ENCODE assay signal across 8 mouse cellular contexts in the genomic region with DNA sequence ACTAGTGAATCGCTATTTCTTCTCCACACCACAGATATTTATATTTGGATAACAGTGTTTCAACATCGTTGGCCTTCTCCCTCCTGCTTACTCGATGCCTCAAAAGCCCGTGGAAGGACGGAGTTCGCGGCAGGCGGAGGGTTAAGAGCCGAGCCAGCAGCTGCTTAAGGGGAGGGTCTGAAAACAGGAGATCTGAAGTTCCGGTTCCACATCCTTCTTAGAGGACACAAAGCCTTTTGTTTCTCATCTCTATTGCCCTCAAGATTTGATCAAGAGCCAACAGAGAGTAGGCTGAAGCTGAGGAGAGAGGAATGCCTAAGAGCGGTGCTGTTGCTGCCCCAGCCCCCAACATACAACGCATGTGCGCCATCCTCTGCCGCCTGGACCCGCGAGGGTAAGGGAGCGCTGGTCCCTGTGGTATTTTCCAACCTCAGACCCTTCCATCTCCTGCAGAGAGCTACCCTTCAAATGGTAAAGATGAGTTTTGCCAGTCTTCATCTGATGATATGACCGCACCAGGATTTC. TPM values are rescaled to one million over a fixed set of nuclear protein-coding genes. Genes with fewer than 3 reads are reported as not detected.
A peak's percentile ranks its signal among the peaks of the same experiment; 100 is the strongest.
DNase-seq lines count a peak whose midpoint lies in the region; ATAC-seq and TF ChIP-seq lines count a peak whose summit lies in the region.

No protein-coding gene starts in this region.

- no peak for TF ChIP-seq POLR2A in spleen, adult 2 months (IDR thresholded peaks at IDR 0.05; ENCODE audit: low read depth, low read length)

- H3K4me1 ChIP-seq in spleen, adult 2 months (ENCODE audit: control insufficient read depth, insufficient read depth, insufficient read length): peaks cover 20% of the 10 kb centered on the region; the same call in 1 of the 2 replicates
- peaks cover 38% of the 10 kb centered on the region for H3K4me1 ChIP-seq in heart, embryonic 12.5 days (replicated peaks)
- peaks cover 11% of the 10 kb centered on the region for H3K4me1 ChIP-seq in liver, embryonic 13.5 days (replicated peaks)

- no peak for DNase-seq in spleen, adult 2 months (ENCODE audit: low read depth in 1 of 2, low spot score in 2 of 2)
- no peak for DNase-seq in spleen, postnatal 10 days (ENCODE audit: low spot score in 2 of 2)
- DNase-seq in liver, embryonic 13.5 days: no peak
- DNase-seq in thymus, postnatal 25 days: peak; percentile 53
- no peak for DNase-seq in layer of hippocampus, postnatal 14 days (ENCODE audit: low spot score in 2 of 2)
- no peak for DNase-seq in left cerebral cortex, adult 11 months (ENCODE audit: low spot score)
- DNase-seq in kidney, postnatal 14 days: no peak

- H3K9me3 ChIP-seq in heart, embryonic 12.5 days (replicated peaks): no peaks in the 10 kb centered on the region
- no peaks in the 10 kb centered on the region for H3K9me3 ChIP-seq in liver, embryonic 13.5 days (replicated peaks)

- peak overlapping the region; percentile 18; the same call in 1 of the 2 replicates for H3K27ac ChIP-seq in spleen, adult 2 months (ENCODE audit: insufficient read depth, low read length)
- H3K27ac ChIP-seq in heart, embryonic 12.5 days (ENCODE audit: poor library complexity, severe bottlenecking): peak overlapping the region; percentile 61; the same call in 1 of the 2 replicates
- no peak overlapping the region for H3K27ac ChIP-seq in liver, embryonic 13.5 days

- ATAC-seq in heart, embryonic 12.5 days (ENCODE audit: insufficient number of reproducible peaks, low FRiP score): no peak
- no peak for ATAC-seq in liver, embryonic 13.5 days (ENCODE audit: low read depth)

- no peaks in the 10 kb centered on the region for H3K27me3 ChIP-seq in spleen, adult 2 months (ENCODE audit: control insufficient read depth, insufficient read depth, low read length)
- no peaks in the 10 kb centered on the region for H3K27me3 ChIP-seq in heart, embryonic 12.5 days (replicated peaks)
- H3K27me3 ChIP-seq in liver, embryonic 13.5 days: peaks cover 14% of the 10 kb centered on the region

- 0 out of 2 replicates have a peak overlapping the region, but pooled peaks have one; percentile 28 for H3K9ac ChIP-seq in heart, embryonic 12.5 days
- H3K9ac ChIP-seq in liver, embryonic 13.5 days: no peak overlapping the region

- 9% methylated on average over 18 of the region's 18 CpGs for WGBS in spleen, adult 2 months
- WGBS in heart, embryonic 12.5 days: 23% methylated on average over 18 of the region's 18 CpGs
- WGBS in liver, embryonic 13.5 days (ENCODE audit: insufficient replicate concordance): 16% methylated on average over 18 of the region's 18 CpGs

- no peaks in the 10 kb centered on the region for H3K36me3 ChIP-seq in spleen, adult 2 months (ENCODE audit: control insufficient read depth, insufficient read depth, low read length)
- no peaks in the 10 kb centered on the region for H3K36me3 ChIP-seq in heart, embryonic 12.5 days
- H3K36me3 ChIP-seq in liver, embryonic 13.5 days: no peaks in the 10 kb centered on the region

- peak overlapping the region; percentile 53 for H3K4me3 ChIP-seq in spleen, adult 2 months (ENCODE audit: extremely low read depth, insufficient read depth, insufficient read length)
- H3K4me3 ChIP-seq in heart, embryonic 12.5 days: peak overlapping the region; percentile 29
- H3K4me3 ChIP-seq in liver, embryonic 13.5 days (replicated peaks): 0 out of 2 replicates have a peak overlapping the region, but pooled peaks have one; percentile 1

- no peak for TF ChIP-seq CTCF in spleen, adult 2 months (IDR thresholded peaks at IDR 0.05; ENCODE audit: extremely low read depth, insufficient read depth, insufficient read length, insufficient replicate concordance)

- H3K4me2 ChIP-seq in heart, embryonic 12.5 days: peak overlapping the region; percentile 53
- no peak overlapping the region; the same call in 1 of the 2 replicates for H3K4me2 ChIP-seq in liver, embryonic 13.5 days

RNA-seq across cellular contexts. Expression of gene Gne, which starts 22.4 kb away (rescaled TPM):
- 21.8 and 25.1 TPM in 2 replicates for polyA plus RNA-seq in spleen, adult 2 months (2012; rRNA removed)
- polyA plus RNA-seq in heart, embryonic 12.5 days (2016; fragmentation: Nextera tagmentation; extraction: Ambion mirVana): 35.6 and 36.3 TPM in 2 replicates
- polyA plus RNA-seq in liver, embryonic 13.5 days (2015; fragmentation: Nextera tagmentation; extraction: Ambion mirVana): 26.2 and 32.1 TPM in 2 replicates
- 10 to 100 TPM; 42.0 to 45.9 TPM for total RNA-seq in layer of hippocampus, postnatal 14 days (2021)

Comparison
In these comparisons a context has a peak if more than half of its experiments do, and no peak if none do; other contexts are left out.
1. H3K4me3 ChIP-seq: peak in every context shown above with its lines; median percentile 53 in spleen, adult 2 months; 29 in heart, embryonic 12.5 days; 1 in liver, embryonic 13.5 days.